Mouse (Mus musculus): ENCODE data around the gene Itk. TPM values are rescaled to one million over a fixed set of nuclear protein-coding genes. Genes with fewer than 3 reads are reported as not detected.

Gene Itk
- total RNA-seq, 2 experiments from 2014 or later, result 0.36 to 0.58 TPM

DNA sequence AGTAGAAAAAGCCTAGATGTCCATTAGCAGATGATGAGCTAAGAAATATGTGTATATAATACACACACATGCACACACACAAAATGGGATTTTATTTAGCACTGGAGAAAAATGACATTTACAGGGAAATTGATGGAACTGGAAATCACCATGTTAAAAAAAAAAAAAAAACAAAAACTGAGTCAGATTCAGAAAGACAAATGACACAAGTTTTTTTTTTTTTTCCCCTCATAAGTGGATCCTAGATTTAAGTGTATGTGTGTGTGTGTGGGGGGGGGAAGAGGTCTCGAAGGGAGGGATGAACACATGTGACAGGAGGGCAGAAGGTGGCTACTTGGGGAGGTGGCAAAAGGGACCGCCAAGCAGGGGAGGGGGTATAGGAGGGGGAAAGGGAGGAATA, 5.8 kb upstream of the Itk start:
- no peak for DNase-seq (ENCODE audit: low spot score in 2 of 2)

DNA sequence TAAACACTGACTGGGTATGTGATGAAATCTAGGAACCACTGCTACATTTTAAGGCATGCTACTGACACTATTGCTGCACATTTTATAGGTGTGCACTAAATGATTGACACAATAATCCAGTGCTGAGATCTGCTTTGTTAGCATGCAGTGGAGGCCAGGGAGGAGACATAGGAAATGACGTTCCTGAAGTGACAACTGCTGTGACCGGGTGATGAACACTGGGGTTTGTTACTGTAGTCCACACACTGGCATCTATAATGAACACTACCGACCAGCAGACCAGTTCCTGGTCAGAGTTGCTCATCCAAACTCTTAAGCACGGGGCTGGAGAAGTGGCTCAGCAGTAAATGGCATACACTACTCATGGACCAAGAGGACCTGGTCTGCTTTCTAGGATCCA, 4.1 kb upstream of the Itk start:
- DNase-seq (ENCODE audit: low spot score in 2 of 2), result no peak

DNA sequence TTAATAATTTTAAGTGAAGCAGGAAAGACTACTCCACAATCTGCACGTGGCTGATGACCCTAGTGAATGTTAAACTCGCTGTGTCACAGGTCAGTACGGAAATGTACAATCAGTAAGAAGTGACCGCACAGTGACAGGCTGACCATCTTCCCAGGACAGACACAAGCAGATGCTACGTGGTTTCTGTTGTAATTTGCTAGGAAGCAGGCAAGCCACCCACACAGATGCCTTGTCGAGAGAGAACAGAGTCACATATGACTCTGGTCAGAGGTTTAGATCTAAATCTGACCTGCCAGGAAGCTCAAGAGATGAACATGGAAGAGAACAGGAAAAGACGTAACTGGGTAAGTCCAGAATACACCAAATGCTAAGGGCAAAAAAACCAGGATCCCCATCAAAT, 3.6 kb upstream of the Itk start:
- DNase-seq (ENCODE audit: low spot score in 2 of 2), result no peak

DNA sequence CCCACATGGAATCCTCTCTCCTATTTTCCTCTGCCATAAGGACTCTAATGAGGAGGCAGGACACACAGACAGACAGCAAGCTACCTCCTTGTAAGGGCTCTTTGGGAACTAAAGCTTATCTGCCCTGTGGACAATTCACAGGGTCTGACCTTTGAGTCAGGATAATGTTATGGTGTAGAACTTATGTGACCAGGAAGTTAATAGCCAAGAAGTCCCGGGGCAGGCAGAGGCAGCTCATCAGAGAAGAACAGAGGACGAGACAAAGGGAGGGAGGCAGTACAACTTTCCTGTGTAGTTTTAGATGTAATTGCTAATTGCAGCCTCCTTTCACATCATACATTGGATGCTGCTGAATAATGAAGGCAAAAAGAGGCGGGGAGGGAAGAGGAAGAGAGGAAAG, 1.3 kb upstream of the Itk start:
- DNase-seq (ENCODE audit: low spot score in 2 of 2), result no peak

DNA sequence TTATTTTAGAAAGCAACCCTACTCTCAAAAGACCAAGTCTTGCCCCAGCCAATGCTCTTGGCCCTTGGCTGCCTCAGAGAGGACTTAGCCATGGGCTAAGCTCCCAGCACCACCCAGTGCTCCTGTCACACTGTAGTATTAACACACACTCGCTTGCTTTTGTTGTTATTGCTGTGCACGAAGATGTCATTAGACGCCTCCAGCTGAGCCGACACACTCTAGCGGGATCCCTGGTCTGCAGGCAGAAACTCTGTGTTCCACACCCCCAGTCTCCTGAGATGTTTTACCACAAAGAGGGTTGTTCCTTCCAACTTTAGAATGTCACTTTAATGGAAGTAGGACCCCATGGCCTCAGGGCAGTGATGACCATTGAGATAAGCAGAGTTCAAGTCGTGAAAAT, 877 bp downstream of the Itk start:
- no peak for DNase-seq (ENCODE audit: low spot score in 2 of 2)

DNA sequence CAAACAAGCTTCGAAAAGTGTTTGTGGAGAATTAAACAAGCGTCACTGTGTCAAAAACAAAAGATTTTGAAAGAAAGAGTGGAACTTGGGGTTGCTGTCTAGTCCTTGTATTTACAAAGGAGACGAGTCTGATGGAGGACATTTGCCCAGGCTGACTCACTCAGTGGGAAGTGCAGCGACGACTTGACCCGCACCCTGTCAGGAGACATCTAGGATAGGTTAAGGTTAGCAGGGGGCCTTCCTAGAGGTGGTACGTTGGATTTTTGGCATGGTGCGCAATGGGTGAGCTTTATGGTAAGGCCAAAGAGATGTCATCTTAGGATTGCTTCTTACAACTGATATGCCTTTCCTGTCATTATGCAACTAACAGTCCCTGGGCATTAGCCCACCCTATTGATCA, 2.3 kb downstream of the Itk start:
- no peak for DNase-seq (ENCODE audit: low spot score in 2 of 2)

DNA sequence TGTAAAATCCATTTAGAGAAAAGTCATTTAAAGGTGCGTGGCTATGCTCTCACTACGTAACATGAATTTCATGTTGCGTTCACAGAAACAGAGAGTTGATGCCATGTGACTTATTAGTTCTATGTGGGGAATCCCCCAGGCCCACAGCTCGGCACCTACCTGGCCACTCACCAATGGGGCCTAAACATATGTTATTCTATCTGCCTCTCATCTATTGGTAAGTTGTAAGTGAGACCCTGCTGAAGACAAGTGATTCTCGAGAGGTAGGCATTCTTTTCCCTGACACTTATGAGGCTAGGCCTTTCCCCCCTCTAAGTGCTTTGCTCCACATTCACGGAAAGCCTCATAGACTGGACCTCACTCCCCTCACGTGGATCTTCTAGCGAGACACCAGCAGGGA, 2.8 kb downstream of the Itk start:
- no peak for DNase-seq (ENCODE audit: low spot score in 2 of 2)

DNA sequence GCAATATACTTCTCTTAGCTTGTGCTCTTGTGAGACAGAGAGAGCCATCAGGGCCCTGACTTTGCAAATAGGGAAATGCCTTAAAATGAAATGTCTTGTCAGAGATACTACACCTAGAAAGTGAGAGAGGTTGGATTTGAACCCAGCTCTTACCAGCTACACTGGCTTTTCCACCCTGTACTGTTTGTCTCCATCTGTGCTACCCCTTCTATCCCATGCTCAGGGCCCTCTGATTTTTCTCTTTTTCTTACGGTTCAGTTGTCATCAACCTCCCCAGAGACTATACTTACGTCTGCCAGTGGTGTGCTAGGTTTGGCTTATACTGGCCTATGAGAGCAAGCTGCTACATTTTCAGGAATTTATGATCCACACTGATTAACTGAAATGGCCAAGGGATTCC, 4.4 kb downstream of the Itk start:
- DNase-seq (ENCODE audit: low spot score in 2 of 2), result no peak

DNA sequence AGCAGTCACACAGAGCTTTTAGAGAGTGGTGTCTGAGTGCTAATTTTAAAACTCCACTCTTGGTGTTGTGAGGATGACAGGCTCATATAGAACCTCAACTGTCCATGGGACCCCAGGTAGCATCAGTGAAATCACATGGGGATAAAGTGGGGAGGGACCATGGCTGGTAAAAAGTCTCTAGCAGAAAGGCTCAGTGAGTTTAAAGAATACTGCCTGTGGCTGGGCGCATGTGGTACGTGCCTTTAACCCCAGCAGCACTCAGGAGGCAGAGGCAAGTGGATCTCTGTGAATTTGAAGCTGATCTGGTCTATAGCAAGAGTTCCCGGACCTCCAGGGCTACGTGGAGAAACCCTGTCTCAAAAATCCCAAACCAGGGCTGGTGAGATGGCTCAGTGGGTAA, 6.8 kb downstream of the Itk start:
- DNase-seq (ENCODE audit: low spot score in 2 of 2), result no peak

DNA sequence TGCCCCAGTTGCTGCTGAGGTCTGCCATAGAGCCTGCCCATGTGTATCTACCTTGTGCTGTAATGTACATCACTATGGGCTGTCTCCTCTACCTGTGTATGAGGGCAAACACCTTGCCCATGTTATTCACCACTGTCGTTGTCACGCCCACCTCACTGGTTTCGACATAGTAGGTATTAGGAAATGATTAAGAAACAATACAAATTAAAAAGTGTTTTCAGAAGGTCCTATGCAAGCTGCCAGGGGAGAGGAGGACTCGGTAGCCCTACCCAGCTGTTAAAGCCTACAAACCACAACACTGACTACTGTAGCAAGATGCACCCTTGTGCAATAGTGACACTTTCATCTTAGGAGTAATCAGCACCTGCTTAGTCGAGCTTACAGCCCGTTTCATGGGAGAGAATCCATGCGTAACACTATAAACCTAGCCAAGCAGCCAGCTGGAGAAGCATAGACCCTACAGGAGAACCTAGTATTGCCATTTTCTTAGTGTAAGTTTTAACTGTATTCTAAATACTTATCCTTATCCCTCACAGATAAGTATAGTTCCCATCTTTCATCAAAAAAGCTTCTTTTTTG, 9.1 kb downstream of the Itk start:
- no peak for DNase-seq (ENCODE audit: low spot score in 2 of 2)

DNA sequence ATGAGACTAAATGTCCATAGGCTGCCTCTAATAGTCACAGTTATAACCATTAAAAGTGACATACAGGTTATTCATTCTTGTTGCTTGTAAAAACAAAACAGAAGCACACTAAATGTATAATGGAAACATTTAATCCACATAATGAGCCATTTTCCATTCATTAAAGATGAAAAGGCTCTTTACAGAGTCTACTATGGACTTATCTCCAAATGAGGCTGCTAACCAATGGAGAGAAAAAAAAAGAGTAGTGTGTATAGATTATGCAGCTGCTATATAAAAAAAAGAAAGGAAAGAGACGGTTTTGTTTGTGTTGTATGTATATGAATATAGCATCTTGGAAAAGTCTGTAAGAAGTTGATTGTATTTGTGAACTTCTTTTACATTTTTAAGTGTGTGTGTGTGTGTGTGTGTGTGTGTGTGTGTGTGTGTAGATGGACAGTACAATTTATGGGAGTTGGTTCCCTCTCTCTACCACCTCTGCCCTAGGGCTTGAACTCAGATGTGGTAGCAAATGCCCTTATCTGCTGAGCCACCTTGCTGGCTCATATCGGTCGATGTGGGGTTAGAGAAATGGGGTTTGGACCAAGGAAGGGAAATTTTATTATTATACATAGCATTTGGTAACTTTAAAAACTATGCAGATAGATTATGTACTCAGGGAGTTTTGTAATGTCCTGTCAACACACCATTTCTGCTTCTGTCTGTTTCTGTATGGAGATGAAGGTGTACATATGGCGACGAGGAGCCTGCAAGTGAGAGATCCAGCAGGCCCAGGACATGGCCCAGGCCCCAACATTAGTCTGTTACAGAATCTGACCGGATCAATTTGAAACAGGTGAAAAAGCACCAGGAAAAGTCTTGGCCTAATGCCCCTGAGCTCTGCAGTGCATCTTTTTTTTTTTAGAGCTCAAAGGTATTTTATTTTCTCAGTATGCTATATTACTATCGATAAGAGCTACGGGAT, 11.2 kb downstream of the Itk start:
- DNase-seq (ENCODE audit: low spot score in 2 of 2), result no peak

DNA sequence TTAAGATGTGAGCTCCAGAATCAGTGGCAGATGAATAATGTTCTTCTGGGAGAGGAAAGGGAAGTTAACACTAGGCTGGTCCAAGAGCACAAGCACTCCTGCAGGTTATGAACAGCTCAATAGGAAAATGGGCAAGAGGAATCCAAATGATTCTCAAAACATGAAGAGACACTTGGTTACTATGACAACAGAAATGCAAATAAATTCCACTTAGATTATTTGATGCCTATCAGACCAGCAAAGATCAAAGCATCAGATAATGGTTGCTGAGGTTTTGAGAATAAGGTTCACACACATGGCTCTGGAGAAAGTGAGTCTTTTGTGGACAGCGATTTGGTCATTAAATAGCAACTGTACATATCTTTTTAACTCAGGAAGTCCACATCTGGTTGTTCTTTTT, 12.0 kb downstream of the Itk start:
- DNase-seq (ENCODE audit: low spot score in 2 of 2), result no peak

DNA sequence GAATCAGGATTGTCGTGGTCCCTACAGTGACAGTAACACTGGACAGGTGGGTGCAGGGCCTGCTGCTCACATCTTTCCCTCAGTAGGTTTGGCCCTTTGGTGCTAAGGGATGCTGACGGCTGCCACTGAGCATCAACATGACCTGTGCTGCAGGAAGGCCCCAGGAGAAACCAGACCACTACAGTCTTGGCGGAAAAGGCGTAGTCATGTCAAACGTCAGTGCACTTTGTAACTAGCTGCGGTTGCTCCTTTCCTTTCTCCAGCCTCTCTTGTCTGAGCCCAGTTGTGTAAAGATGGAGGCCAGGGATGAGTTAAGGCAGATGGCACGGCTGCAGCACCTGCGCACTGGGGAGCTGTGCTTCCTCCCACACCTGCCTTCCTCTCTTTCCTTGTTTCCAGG, 14.3 kb downstream of the Itk start:
- no peak for DNase-seq (ENCODE audit: low spot score in 2 of 2)

DNA sequence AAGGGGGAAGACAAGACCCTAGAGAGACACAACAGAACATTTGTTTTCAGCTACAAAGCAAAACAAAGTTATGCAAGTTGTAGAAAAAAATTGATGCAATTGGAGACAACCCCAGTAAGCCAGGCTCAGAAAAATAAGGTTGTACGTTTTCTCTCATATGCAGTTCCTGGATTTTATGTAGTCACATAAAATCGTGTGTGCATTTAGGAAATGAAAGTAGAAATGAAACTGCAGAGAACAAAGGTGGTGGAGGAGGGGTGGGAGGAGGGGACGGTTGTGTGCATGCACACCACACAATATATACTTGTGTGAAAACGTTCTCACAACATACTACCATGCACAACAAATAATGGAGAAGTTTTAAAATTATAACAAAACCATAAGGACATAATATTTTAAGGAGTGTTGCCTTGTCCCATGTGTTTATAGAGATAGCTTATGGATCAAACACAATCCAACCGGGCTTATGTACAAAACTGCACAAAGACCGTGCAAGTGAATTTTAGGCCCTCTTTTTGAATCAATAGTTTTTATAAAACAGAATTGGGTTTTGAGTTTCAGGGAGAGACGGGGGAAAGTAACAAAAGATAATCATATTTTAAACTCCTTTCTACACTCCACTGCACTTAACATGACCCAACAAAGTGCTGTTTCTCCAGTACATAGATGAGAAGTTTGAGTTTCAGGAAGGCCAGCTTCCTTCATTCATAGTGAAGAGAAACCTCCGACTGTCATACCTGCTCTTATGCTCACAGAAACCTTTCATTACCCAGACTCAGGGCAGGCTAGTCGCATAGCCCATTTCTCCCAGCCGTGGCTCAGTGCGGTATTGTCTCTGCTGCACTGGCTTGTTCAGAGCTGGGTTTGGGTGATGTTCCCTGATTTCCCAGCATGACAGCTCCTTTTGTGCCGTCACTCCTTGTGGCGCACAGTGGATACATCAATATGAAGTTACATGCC, 16.0 kb downstream of the Itk start:
- no peak for DNase-seq (ENCODE audit: low spot score in 2 of 2)

DNA sequence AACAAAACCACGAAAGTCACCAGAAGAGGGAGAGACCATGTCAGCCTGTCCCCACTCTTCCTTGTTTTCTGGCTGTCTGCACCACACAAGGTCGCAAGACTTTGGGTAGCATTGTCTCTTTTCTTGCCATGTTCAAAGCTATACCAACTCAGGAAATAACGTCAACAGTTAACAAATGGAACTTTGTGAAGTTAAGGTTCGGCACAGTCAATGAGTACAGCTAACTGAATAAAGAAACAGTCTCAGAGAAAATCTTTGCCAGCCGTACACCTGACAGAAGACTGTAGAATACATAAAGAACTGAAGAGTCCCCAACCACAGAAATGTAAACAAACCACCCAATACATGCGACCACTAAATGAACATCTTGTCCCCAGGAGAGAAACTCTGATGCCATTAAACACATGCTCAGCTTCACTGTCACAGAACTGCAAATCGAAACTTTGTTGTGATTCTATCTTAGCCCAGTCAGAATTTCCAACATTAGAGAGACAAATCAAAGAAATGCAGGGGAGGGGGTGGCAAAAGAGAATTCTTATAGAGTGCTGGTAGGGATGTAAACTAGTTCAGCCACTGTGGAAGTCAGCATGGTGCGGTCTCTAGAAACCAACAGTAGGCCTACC, 16.9 kb downstream of the Itk start:
- no peak for DNase-seq (ENCODE audit: low spot score in 2 of 2)

DNA sequence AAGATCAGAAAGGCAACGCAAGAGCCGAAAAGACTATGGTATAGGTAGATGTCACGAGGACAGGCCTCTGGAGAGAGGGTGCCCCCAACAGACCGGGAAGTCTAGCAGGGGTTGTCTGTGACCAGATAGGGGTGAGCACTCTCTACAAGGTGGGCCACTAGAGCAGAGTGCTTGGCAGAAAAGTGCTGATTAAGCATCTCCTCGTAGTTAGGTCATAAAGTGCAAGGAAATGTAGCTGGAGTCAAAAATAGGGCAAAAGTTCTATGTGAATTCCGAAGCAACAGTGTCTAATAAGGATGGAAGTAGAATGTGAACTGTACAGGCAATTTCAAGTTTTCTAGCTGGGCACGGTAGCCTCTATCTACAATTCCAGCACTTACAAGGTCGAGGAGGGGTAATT, 18.1 kb downstream of the Itk start:
- no peak for DNase-seq (ENCODE audit: low spot score in 2 of 2)

DNA sequence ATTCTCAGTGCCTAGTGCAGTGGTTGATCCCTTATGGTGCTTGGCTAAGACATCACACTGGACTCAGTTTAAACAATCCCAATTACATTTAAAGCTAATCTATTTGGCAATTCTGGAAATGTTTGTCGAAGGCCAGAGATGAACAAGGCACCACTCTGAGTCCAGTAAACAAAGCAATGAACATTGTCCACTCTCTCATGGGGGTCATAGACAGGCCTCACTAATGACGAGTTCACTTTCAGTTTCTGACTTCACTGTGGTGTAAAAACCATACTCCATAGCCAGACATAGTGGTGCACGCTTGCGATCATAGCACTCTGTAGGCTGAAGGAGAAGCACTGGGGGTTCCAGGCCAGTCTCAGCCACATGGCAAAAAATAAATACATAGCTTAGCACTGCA, 18.9 kb downstream of the Itk start:
- DNase-seq (ENCODE audit: low spot score in 2 of 2), result no peak

DNA sequence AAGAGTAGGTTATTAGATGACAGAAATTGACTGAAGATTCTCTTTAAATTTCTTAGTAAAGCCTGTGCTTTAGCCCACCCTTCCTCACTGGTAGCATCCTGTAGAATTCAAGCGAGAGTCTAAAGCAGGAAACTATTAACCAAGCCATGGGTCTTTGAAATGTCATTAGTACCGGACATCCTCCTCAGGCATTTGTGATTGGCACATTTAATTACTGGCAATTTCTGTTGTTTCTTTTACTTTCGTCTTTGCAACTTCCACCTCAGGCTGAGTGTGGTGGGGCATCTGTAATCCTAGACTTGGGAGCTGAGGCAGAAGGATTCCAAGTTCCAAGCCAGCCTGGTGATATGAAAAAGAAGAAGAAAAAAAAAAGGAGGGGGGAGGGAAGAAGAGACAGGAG, 23.0 kb downstream of the Itk start:
- no peak for DNase-seq (ENCODE audit: low spot score in 2 of 2)

DNA sequence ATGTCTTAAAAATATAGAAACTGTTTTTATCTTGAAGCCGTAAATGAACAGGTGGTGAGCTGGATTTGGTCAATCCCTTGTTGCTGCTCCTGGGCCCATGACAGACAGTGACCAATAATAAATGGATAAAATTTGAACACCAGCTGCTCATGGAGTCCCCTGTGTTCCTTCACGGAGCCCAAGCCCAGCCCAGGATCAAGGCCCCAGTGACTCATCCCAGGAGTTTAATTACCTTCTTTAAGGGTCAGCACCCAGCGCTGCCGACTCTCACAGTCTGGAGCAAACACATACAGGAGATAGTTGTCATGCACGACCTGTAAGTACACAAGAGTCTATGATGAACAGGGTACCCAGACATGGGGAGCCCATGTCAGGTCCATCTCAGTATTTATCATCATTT, 23.6 kb downstream of the Itk start:
- DNase-seq (ENCODE audit: low spot score in 2 of 2), result no peak

DNA sequence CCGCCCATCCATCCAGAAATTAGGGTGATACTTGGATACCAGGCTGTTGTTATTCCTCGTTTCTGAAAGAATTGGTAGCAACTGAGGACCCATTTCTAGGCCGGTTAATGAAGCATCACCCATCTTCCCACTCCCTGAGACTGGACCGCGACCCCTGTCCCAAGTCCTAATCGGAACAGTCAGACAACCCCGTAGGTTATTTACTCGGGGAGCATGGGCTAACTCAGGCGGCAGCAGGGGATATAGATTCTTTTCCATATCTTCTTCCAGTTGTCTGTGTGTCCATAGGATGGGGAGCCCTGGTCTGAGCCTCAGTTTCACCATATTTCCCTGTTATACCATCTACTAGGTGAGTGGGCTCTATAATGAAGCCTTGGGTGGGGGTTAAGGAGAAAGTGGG, 25.5 kb downstream of the Itk start:
- DNase-seq (ENCODE audit: low spot score in 2 of 2), result no peak

All from layer of hippocampus, postnatal 14 days (tissue).